In the genomic region with DNA sequence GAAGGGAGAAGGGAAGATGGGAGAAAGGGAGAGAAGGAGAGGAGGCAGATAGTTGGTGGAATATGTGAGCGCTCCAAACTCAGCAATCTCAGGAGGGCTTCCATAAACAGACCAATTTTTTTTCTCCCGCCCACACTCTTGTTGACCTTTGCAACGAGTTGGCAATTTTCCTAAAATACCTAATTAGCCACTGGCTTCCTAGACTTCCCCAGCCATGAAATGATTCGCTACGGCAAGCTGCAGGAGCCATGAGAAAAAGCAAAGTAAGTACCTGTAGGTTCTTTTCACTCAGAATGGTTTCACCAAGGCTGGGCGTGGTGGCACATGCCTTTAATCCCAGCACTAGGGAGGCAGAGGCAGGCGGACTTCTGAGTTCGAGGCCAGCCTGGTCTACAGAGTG, we compare ENCODE assay signal across 11 mouse cellular contexts. TPM values are rescaled to one million over a fixed set of nuclear protein-coding genes. Genes with fewer than 3 reads are reported as not detected.
"Had no signal": no experiment of that assay in that cellular context is flagged by ENCODE, and none has a peak within 500 bp of the region (broad histone marks: within the 10 kb centered on the region; RNA-seq: fewer than 3 reads in every experiment).

No protein-coding gene starts in this region.

- H3K36me3 ChIP-seq: limb, embryonic 12.5 days had no signal

- H3K4me2 ChIP-seq: limb, embryonic 12.5 days; liver, embryonic 13.5 days had no signal

- DNase-seq: liver; liver, embryonic 13.5 days; liver, postnatal 0 days; lung, postnatal 36 days; midbrain, embryonic 14.5 days had no signal

- H3K9ac ChIP-seq: limb, embryonic 12.5 days; liver, embryonic 13.5 days; liver, postnatal 0 days had no signal

- H3K27ac ChIP-seq: limb, embryonic 12.5 days; liver, embryonic 13.5 days; stomach, postnatal 0 days had no signal

- H3K27me3 ChIP-seq: liver, embryonic 13.5 days had no signal

- H3K9me3 ChIP-seq: limb, embryonic 12.5 days; liver, embryonic 13.5 days had no signal

- ATAC-seq: hindbrain, embryonic 16.5 days; inflammation-experienced regulatory T-cells, adult 6 months; intestine, postnatal 0 days; liver, postnatal 0 days had no signal

- H3K4me3 ChIP-seq: limb, embryonic 12.5 days; liver, embryonic 13.5 days; myocyte had no signal

RNA-seq across cellular contexts. Expression of a gene that starts 25.9 kb away (rescaled TPM):
- polyA plus RNA-seq: myocyte had no signal
